Mouse (Mus musculus) brain, adult 10 weeks (tissue): Measurements from ENCODE around the gene Baiap2l1. TPM values are rescaled to one million over a fixed set of nuclear protein-coding genes. Genes with fewer than 3 reads are reported as not detected.

Source experiments
- polyA plus RNA-seq: library from polyadenylated mRNA; stranded (reverse); fragments of 350-450 nt; fragmentation: Illumina TruSeq; extraction: RNeasy Lipid Tissue Mini Kit (QIAGEN cat#74804); gene quantifications from one replicate; pipeline ENCODE4 v1.2.3, GENCODE M21; 2015; ENCODE audit warnings: low read depth, low replicate concordance

Baiap2l1 gene
- 0.83 TPM for polyA plus RNA-seq

DNA sequence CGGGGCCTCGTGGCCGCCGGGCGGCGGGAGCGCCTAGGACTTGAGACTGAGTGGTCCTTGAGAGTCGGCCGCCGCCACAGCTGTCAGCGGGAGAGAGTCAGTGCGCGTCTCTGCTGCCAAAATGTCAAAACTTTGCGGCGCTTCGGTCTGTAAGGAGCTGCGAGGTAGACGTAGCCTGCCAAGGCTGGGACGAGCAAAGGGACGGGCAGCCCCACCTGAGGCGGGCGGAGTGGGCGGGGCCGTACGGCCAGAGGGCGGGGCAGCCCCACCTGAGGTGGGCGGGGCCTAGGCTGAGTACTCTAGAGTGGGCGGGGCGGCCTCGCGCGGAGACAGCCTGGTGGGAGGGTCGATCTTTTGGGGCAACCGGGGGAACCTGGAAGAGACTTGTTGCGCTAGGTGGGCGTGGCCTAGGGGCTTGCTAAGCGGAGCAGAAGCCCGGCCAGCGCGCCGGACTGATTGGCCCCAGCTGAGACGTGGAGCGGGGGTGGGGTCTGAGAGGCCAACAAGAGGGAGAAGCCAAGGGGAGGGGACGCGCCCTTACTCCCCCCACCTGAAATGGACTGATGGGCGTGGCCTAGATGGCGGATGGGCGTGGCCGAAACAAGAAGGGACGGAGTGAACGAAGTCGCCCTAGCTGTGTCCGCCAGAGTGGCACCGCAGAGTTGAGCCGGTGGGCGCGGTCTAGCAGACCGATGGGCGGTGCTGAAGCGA, at the start of gene Baiap2l1:
TSS of gene Baiap2l1 (minus strand) at position 232 of the 711 bp plus-strand sequence.

DNA sequence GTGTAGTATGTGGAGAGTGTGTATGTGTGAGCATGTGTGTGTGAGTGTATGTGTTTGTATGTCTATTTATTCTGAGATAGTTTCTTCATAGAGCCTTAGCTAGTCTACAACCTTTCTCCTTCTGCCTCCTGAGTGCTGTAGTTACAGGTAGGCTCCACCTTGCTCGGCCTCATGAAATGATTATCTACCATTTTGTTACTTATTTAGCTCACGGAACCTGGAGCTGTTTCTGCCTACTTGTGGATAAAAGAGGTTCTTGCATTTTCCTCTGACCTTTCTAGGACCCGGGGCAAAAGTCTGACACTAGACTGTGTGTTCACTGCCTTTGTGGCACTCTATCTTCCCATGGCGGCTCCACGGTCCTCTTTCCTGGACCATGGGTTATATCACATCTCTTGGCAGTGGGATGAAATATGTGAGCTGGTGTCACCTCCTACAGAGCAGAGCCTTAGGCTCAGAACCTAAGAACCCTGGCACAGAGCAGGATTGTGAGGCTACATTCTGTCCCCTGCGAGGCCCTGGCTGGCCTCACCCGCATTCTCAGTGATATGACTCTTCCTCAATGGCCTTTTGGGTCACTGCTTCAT, 113.9 kb downstream of the Baiap2l1 start, which contains the start of gene Bri3:
TSS of gene Bri3 (plus strand) at position 537 of the 587 bp plus-strand sequence.

DNA sequence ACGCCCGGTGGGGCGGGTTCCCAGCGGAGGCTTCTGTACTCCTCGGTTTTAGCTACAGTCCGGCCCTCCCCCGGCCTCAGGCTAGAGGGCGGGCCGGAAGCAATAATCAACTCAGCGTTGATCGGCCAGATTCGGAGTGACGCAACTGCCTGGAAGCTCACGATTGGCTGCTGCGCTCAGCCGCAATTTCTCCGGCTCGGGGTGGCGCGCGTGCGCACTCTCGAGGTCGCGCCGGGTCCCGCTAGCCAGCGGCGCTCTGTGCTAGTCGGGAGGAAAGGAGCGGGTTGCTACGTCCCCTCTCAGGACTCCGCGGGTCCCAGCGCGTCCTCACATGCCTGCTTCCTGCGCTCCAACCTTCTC, 134.4 kb downstream of the Baiap2l1 start, which contains the start of gene Tecpr1:
TSS of gene Tecpr1 (minus strand) at position 113 of the 360 bp plus-strand sequence.

Other genes starting within 250 kb of the Baiap2l1 start
- 0.12 TPM for gene Bhlha15, start 167.8 kb downstream of the Baiap2l1 start, polyA plus RNA-seq
- gene Tecpr1, start 134.5 kb downstream of the Baiap2l1 start, polyA plus RNA-seq, result 52.6 TPM
- 102 TPM for gene Bri3, start 113.7 kb downstream of the Baiap2l1 start, polyA plus RNA-seq
- 38.1 TPM for gene Nptx2, start 187.8 kb upstream of the Baiap2l1 start, polyA plus RNA-seq